Mouse (Mus musculus): ENCODE results near the gene Slc28a2. TPM values are rescaled to one million over a fixed set of nuclear protein-coding genes. Genes with fewer than 3 reads are reported as not detected.
"Not testable (repeated sequence)": the region's sequence is repeated elsewhere in the genome, so short reads cannot be mapped to it uniquely, and the experiment has no call there.

Gene Slc28a2
- polyA plus RNA-seq, 1 experiment from 2014 or later, result 0.17 TPM

GRCm38 (mm10) chr2:122476585-122476984 is 50.3 kb downstream of the Slc28a2 start:
- Histone ChIP-seq H3K27ac (replicated peaks) (no peak overlapping the region), H3K36me3 (no peaks in the 10 kb centered on the region), H3K4me3 (no peak overlapping the region), H3K4me2 (no peak overlapping the region), H3K27me3 (replicated peaks) (no peaks in the 10 kb centered on the region), H3K9me3 (no peaks in the 10 kb centered on the region), H3K9ac (no peak overlapping the region), H3K4me1 (no peaks in the 10 kb centered on the region)
- no peak for ATAC-seq (ENCODE audit: extremely low read depth, insufficient number of reproducible peaks, low FRiP score, low TSS enrichment)

- 59% methylated on average over 1 of the region's 1 CpGs for WGBS
- not testable (repeated sequence) for H3K4me3 ChIP-seq; H3K4me1 ChIP-seq; H3K27ac ChIP-seq (replicated peaks); H3K4me2 ChIP-seq; H3K27me3 ChIP-seq (replicated peaks); ATAC-seq (ENCODE audit: extremely low read depth, insufficient number of reproducible peaks, low FRiP score, low TSS enrichment); H3K9me3 ChIP-seq; H3K36me3 ChIP-seq; H3K9ac ChIP-seq
Observed at GRCm38 (mm10) chr2:122483787-122484186, 57.5 kb downstream of the Slc28a2 start.

DNA sequence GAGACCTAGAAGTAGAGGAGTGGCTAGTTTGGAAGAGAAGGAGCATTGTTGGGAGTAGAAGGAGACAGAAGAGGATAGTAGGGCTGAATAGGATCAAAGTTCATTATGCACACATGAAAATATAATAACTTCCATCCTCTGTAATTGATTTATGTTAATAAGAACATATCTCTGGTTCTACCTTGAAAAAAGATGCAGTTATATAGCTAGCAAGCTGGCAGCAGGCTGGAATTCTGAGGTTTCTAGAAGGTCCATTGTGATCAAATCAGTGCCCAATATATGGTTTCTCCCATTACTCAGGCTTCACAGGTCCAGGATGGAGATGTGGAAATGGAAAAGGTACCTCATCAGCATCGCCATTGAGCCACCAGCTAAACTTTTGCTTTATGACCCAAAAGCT is 58.4 kb downstream of the Slc28a2 start, which contains the start of gene Gm14085:
Gene Gm14085 (plus strand): TSS at position 301 of the 400 bp plus-strand sequence.
- ATAC-seq (ENCODE audit: extremely low read depth, insufficient number of reproducible peaks, low FRiP score, low TSS enrichment), result no peak

DNA sequence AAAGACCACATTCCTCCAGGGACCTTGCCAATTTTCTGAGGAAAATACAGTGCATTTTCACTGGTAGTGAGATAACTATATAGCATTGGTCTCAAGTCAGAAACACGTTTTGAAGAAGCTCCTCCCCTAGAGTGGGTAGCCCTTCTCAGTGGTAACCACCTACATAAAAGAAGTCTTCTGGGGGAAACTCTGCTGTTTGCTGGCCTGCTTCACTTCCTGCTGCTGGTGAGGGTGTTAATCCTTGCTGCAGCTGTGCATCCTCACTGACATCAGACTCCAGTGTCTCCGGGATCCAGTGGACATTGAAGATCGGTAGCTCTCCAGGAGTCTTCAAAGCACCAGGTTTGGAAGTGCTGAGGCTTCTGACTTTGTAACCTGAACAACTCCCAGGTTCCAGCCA is 59.4 kb downstream of the Slc28a2 start:
- H3K27ac ChIP-seq (replicated peaks); H3K27me3 ChIP-seq (replicated peaks); H3K36me3 ChIP-seq; H3K4me2 ChIP-seq; H3K4me3 ChIP-seq; H3K4me1 ChIP-seq; H3K9me3 ChIP-seq; H3K9ac ChIP-seq; ATAC-seq (ENCODE audit: extremely low read depth, insufficient number of reproducible peaks, low FRiP score, low TSS enrichment): not testable (repeated sequence)
- WGBS, result 49% methylated on average over 3 of the region's 3 CpGs

More for the DNA sequence above, 58.4 kb downstream of the Slc28a2 start, which contains the start of gene Gm14085:
- H3K4me3 ChIP-seq, result no peak within 1 kb of the TSS
- 69% methylated on average over 1 of the region's 1 CpGs for WGBS
- no peaks in the 10 kb centered on the region for H3K9me3 ChIP-seq
- H3K4me2 ChIP-seq, result no peak within 1 kb of the TSS
- H3K4me1 ChIP-seq, result no peaks in the 10 kb centered on the region
- H3K27ac ChIP-seq (replicated peaks), result no peak within 1 kb of the TSS
- H3K27me3 ChIP-seq (replicated peaks), result no peaks in the 10 kb centered on the region
- no peak within 1 kb of the TSS for H3K9ac ChIP-seq
- no peaks in the 10 kb centered on the region for H3K36me3 ChIP-seq

- H3K4me3 ChIP-seq; H3K9ac ChIP-seq; H3K9me3 ChIP-seq; ATAC-seq (ENCODE audit: extremely low read depth, insufficient number of reproducible peaks, low FRiP score, low TSS enrichment); H3K4me1 ChIP-seq; H3K27ac ChIP-seq (replicated peaks); H3K4me2 ChIP-seq; H3K27me3 ChIP-seq (replicated peaks); H3K36me3 ChIP-seq: not testable (repeated sequence)
Observed at GRCm38 (mm10) chr2:122486122-122486521, 59.8 kb downstream of the Slc28a2 start.

DNA sequence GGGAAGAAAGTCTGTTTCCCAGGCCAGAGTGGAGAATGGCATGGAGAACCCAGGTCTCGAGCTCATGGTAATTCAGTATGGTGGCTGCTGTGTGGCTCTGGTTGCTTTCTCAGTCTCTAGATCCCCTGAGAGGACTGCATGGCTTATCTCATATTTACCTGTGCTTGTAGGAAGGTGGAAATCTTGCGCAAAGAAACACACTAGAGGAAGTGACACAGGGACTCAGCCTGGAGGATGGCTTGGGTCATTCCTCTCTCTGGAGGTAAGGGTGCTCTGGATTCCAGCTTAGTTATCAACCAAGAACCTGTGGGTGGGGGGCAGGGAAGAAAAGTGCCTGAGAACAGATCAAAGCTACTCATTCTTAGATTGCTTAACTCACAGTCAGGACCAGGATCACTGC is 60.4 kb downstream of the Slc28a2 start:
- Histone ChIP-seq H3K36me3 (no peaks in the 10 kb centered on the region), H3K9ac (no peak overlapping the region), H3K4me1 (no peaks in the 10 kb centered on the region), H3K27me3 (replicated peaks) (no peaks in the 10 kb centered on the region), H3K9me3 (no peaks in the 10 kb centered on the region), H3K27ac (replicated peaks) (no peak overlapping the region), H3K4me3 (no peak overlapping the region), H3K4me2 (no peak overlapping the region)
- no peak for ATAC-seq (ENCODE audit: extremely low read depth, insufficient number of reproducible peaks, low FRiP score, low TSS enrichment)
- WGBS, result 72% methylated on average over 2 of the region's 2 CpGs

Other genes with a start within 250 kb of the Slc28a2 start
- gene Patl2, start 240.3 kb upstream of the Slc28a2 start, polyA plus RNA-seq (2015; fragmentation: Nextera tagmentation; extraction: Ambion mirVana), result not detected in 2 replicates
- gene Terb2, start 240.2 kb upstream of the Slc28a2 start, polyA plus RNA-seq (2015; fragmentation: Nextera tagmentation; extraction: Ambion mirVana), result not detected in 2 replicates
- gene Sord, start 191.7 kb upstream of the Slc28a2 start, polyA plus RNA-seq (2015; fragmentation: Nextera tagmentation; extraction: Ambion mirVana), result 51.3 and 58.6 TPM in 2 replicates
- 0.06 and 0.17 TPM in 2 replicates for gene Duox2, start 128.0 kb upstream of the Slc28a2 start, polyA plus RNA-seq (2015; fragmentation: Nextera tagmentation; extraction: Ambion mirVana)
- gene Duoxa2, start 127.6 kb upstream of the Slc28a2 start, polyA plus RNA-seq (2015; fragmentation: Nextera tagmentation; extraction: Ambion mirVana), result not detected in 2 replicates
- 0.09 TPM in 1 of 2 replicates, not detected in the other for gene Duoxa1, start 112.7 kb upstream of the Slc28a2 start, polyA plus RNA-seq (2015; fragmentation: Nextera tagmentation; extraction: Ambion mirVana)
- gene Duox1, start 110.8 kb upstream of the Slc28a2 start, polyA plus RNA-seq (2015; fragmentation: Nextera tagmentation; extraction: Ambion mirVana), result 0.03 TPM in 1 of 2 replicates, not detected in the other
- gene Shf, start 57.3 kb upstream of the Slc28a2 start, polyA plus RNA-seq (2015; fragmentation: Nextera tagmentation; extraction: Ambion mirVana), result 1.8 and 2.3 TPM in 2 replicates
- gene Gm14085, start 58.5 kb downstream of the Slc28a2 start, polyA plus RNA-seq (2015; fragmentation: Nextera tagmentation; extraction: Ambion mirVana), result not detected in 2 replicates
- gene Gatm, start 184.8 kb downstream of the Slc28a2 start, polyA plus RNA-seq (2015; fragmentation: Nextera tagmentation; extraction: Ambion mirVana), result 19.3 and 21.9 TPM in 2 replicates
- 0.32 TPM in 1 of 2 replicates, not detected in the other for gene AA467197, start 210.5 kb downstream of the Slc28a2 start, polyA plus RNA-seq (2015; fragmentation: Nextera tagmentation; extraction: Ambion mirVana)

All from heart, embryonic 13.5 days (tissue).